Mouse (Mus musculus): Measurements from ENCODE around the gene Il2ra.
"Not testable (repeated sequence)": the region's sequence is repeated elsewhere in the genome, so short reads cannot be mapped to it uniquely, and the experiment has no call there.

Il2ra gene

GRCm38 (mm10) chr2:11642451-11642941 lies at the start of gene Il2ra:
TSS of gene Il2ra (plus strand) at chr2:11642807.
- no peak for DNase-seq (ENCODE audit: extremely low spot score, low read depth, low spot score)

GRCm38 (mm10) chr2:11596690-11597089 lies 45.9 kb upstream of the Il2ra start:
- DNase-seq (ENCODE audit: extremely low spot score, low read depth, low spot score), result no peak

- DNase-seq (ENCODE audit: extremely low spot score, low read depth, low spot score), result no peak
Measured at GRCm38 (mm10) chr2:11597906-11598305, 44.7 kb upstream of the Il2ra start.

- DNase-seq (ENCODE audit: extremely low spot score, low read depth, low spot score), result no peak
Measured at GRCm38 (mm10) chr2:11601795-11602194, 40.8 kb upstream of the Il2ra start.

GRCm38 (mm10) chr2:11602506-11603489 lies 39.8 kb upstream of the Il2ra start:
- peak; percentile 79 for DNase-seq (ENCODE audit: extremely low spot score, low read depth, low spot score)

GRCm38 (mm10) chr2:11604053-11604452 lies 38.6 kb upstream of the Il2ra start, which contains the start of gene Rbm17:
TSS of gene Rbm17 (minus strand) at chr2:11604153.
- DNase-seq (ENCODE audit: extremely low spot score, low read depth, low spot score), result no peak

GRCm38 (mm10) chr2:11604911-11605310 lies 37.7 kb upstream of the Il2ra start:
- no peak for DNase-seq (ENCODE audit: extremely low spot score, low read depth, low spot score)

GRCm38 (mm10) chr2:11606718-11607117 lies 35.9 kb upstream of the Il2ra start:
- DNase-seq (ENCODE audit: extremely low spot score, low read depth, low spot score), result not testable (repeated sequence)

GRCm38 (mm10) chr2:11612939-11613338 lies 29.7 kb upstream of the Il2ra start:
- not testable (repeated sequence) for DNase-seq (ENCODE audit: extremely low spot score, low read depth, low spot score)

- no peak for DNase-seq (ENCODE audit: extremely low spot score, low read depth, low spot score)
Measured at GRCm38 (mm10) chr2:11616846-11617245, 25.8 kb upstream of the Il2ra start.

GRCm38 (mm10) chr2:11619598-11619997 lies 23.0 kb upstream of the Il2ra start:
- no peak for DNase-seq (ENCODE audit: extremely low spot score, low read depth, low spot score)

GRCm38 (mm10) chr2:11623173-11623572 lies 19.4 kb upstream of the Il2ra start:
- DNase-seq (ENCODE audit: extremely low spot score, low read depth, low spot score), result no peak

- no peak for DNase-seq (ENCODE audit: extremely low spot score, low read depth, low spot score)
Measured at GRCm38 (mm10) chr2:11623726-11624125, 18.9 kb upstream of the Il2ra start.

- no peak for DNase-seq (ENCODE audit: extremely low spot score, low read depth, low spot score)
Measured at GRCm38 (mm10) chr2:11625890-11626289, 16.7 kb upstream of the Il2ra start, which contains the start of gene Gm17490. TSS of gene Gm17490 (minus strand) at chr2:11626264.

- no peak for DNase-seq (ENCODE audit: extremely low spot score, low read depth, low spot score)
Measured at GRCm38 (mm10) chr2:11635035-11635434, 7.6 kb upstream of the Il2ra start.

GRCm38 (mm10) chr2:11635471-11636137 lies 7.0 kb upstream of the Il2ra start:
- no peak for DNase-seq (ENCODE audit: extremely low spot score, low read depth, low spot score)

- no peak for DNase-seq (ENCODE audit: extremely low spot score, low read depth, low spot score)
Measured at GRCm38 (mm10) chr2:11636138-11636480, 6.5 kb upstream of the Il2ra start.

- DNase-seq (ENCODE audit: extremely low spot score, low read depth, low spot score), result no peak
Measured at GRCm38 (mm10) chr2:11637115-11637514, 5.5 kb upstream of the Il2ra start.

GRCm38 (mm10) chr2:11644057-11644456 lies 1.4 kb downstream of the Il2ra start:
- DNase-seq (ENCODE audit: extremely low spot score, low read depth, low spot score), result no peak

GRCm38 (mm10) chr2:11645297-11645696 lies 2.7 kb downstream of the Il2ra start:
- DNase-seq (ENCODE audit: extremely low spot score, low read depth, low spot score), result no peak

GRCm38 (mm10) chr2:11651476-11651875 lies 8.9 kb downstream of the Il2ra start:
- DNase-seq (ENCODE audit: extremely low spot score, low read depth, low spot score), result no peak

GRCm38 (mm10) chr2:11652196-11652595 lies 9.6 kb downstream of the Il2ra start:
- no peak for DNase-seq (ENCODE audit: extremely low spot score, low read depth, low spot score)
